Mouse (Mus musculus) yolk sac, embryonic 10.5 days (tissue): Measurements from ENCODE around the gene Olfr809.

Experiments used
- DNase-seq: peaks from one replicate; pipeline ENCODE4 v3.0.0-alpha.2; 2017; ENCODE audit warnings: low spot score

Olfr809 gene

DNA sequence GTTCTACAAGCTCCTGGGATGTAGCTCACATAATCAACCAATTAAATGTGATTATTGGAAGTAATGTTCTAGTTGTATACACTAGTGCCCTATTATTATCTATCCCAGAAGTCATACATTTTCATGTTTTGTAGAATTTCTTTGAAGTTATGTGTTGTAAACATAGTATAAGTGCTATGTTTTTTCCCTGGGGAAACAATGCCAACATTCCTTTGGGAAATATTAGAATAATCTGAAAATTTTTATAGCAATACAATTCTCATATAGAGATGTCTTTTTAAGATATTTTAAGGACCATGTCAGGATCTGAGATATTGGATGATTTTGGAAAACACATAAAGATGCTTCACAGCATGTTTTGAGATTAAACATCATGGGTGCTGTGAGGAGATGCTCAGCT, at the start of gene Olfr809:
TSS of gene Olfr809 (plus strand) at position 301 of the 400 bp plus-strand sequence.
- DNase-seq = no peak

DNA sequence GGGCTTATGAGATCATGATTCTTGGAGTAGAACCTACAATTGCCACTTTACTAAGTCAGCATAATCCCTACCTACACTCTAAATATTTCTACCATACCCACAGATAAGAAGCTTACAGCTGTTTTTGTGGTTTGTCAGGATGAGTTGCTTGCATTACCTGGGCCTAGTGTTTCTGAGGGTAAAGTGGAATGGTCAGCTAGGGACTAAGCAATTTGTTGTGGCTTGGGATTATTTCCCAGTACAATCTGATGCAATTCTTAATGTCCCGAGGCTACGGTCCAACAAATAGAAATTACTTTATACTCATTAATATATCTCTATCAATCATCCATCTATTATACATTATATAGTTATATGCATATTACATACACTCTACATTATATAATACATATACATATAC, 45.2 kb upstream of the Olfr809 start, which contains the start of gene Olfr805:
TSS of gene Olfr805 (minus strand) at position 101 of the 400 bp plus-strand sequence.
- no peak for DNase-seq

DNA sequence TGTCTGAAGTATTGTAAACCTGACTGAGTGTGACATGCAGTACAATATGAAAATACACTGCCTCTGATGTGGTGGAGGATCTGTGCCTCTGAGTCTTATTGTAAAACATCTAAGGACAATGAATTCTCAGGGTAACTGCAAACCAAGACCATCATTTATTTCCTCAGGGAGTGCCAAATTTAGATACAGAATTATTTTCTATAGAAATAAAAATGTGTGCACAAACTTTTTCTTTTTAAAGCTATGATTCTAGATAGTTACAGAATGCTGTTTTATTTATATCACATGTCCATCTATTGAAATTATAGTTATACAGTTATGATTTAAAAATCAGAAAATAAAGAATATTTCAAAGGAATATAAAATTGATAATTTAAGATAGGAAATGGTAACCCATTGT, 32.6 kb upstream of the Olfr809 start, which contains the start of gene Olfr806:
TSS of gene Olfr806 (minus strand) at position 101 of the 400 bp plus-strand sequence.
- no peak for DNase-seq

DNA sequence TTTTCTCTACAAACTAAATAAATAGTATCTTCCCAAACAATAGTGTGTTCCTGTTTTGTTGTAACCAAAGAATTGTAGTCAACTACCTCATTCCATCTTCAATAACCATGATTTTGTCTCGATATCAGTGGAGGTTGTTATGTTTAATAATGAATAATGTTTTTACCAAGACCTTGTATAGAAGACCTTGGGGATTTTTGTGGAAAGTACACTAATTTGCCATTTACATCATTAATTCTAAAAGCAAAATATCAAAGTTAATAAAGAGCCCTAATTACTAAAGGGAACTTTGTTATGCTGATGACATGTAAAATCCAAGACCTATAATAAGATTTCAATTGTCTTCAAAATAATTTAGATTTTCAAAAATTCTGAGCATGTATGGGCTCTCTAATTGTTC, 16.7 kb upstream of the Olfr809 start, which contains the start of gene Olfr807:
TSS of gene Olfr807 (minus strand) at position 101 of the 400 bp plus-strand sequence.
- DNase-seq = no peak

DNA sequence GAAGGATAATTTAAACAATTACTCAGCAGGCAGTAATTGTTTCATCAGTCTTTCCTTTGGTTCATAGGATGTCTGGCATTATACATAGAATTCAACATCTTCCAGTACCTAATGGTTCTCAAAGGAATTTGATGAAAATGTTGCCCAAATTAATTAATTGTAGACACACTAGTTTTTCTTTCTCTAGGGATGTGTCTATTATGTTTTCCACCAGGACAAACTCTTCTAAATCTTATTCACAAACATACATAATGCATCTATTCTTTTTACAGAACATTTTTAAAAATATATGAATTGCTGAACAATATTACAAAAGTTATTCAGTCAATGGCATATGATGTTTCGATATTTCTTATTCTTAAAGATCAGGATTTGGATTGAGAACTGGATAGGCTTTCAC, 9.3 kb upstream of the Olfr809 start, which contains the start of gene Olfr808:
TSS of gene Olfr808 (plus strand) at position 301 of the 400 bp plus-strand sequence.
- no peak for DNase-seq

DNA sequence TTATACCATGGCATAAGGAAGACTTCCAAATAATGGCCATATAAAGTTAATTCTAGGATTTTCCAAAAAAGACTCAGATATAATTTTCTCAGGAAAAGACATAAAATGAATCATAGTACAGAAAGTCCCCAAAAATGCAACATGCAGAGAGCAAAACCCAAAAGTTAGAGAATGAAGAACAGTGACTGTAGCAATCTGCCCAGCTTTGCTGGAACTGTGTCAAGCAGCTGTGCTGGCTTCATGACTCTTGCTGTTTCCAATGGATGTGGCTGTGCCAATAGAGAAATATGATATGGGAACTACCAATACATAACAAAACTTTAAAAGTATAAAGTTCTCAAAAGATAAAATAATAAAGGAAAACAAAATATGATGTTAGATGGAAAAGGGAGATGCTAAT, 3.7 kb downstream of the Olfr809 start:
- no peak for DNase-seq

DNA sequence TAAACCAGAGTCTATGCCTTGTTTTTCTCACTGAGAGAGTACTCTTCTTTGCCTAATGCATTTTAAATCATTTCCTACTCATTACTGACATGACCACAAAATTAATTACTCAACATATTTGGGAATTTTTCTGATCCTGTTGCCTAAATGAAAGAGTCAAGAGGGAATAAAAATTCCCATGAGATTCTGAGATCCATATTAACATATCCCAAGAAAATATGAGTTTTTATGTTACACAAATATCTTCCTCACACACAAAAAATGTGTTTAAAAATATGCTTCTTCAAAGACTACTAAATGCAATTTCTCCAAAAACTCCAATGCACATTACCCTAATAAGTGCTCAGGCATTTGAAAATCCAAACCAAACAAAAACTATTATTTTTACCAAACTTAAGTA, 20.4 kb downstream of the Olfr809 start, which contains the start of gene Olfr810:
TSS of gene Olfr810 (minus strand) at position 101 of the 400 bp plus-strand sequence.
- no peak for DNase-seq

DNA sequence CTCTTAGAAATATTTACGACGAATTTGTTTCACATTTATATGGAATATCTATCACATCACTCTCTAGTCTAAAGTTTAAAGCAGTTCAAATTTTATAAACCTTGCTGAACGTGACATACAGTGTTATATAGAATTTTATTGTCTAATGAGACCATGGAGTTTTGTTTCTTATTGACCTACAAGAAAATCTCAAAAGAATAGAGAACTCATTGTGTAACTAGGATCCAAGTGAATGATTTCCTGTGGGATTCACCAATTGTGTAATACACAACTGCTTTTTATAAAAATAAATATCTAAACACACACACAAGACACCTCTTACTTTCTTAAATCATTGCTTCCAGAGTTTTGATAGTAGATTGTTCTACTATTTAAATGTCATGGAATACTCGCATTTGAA, 29.9 kb downstream of the Olfr809 start, which contains the start of gene Olfr811:
TSS of gene Olfr811 (minus strand) at position 101 of the 400 bp plus-strand sequence.
- DNase-seq = no peak
